Mouse (Mus musculus): ENCODE data around the gene Cdc42ep4.

DNA sequence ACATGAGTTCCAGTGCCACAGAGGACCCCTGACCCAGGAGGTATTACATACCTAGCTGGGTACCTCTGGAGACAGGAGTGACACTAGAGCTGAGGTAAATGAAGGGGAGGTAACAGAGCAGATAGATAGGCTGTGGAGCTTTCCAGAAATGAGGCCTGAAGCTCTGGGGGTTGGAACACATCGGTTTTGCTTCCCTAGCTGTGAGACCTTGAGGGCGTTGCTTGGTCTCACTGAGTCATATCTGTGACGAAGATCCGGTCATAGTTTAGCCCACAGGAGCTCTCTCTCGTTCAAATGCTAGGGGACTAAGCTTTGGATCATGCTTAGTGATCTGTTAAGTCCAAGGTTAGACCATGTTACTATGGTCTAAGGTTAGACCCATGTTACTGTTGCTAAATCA, 7.2 kb upstream of the Cdc42ep4 start:
- TF ChIP-seq EP300 (IDR thresholded peaks at IDR 0.05; ENCODE audit: low read length) (no peak), CTCF (conservative IDR thresholded peaks at IDR 0.05 in 1 of 2, IDR thresholded peaks at IDR 0.05 in 1 of 2; ENCODE audit: low read depth in 2 of 2, low read length in 2 of 2) (no peak), NELFE (IDR thresholded peaks at IDR 0.05; ENCODE audit: low read depth, low read length) (no peak), BHLHE40 (IDR thresholded peaks at IDR 0.05; ENCODE audit: low read depth, low read length) (no peak)
